Mouse (Mus musculus) testis, adult 2 months (tissue): ENCODE results near the gene Pdap1.

ENCODE experiments used
- CTCF ChIP-seq: fragments of 200-500 bp; IDR thresholded peaks from 2 replicates; pipeline ENCODE4 v1.5.1; 2012; ENCODE audit warnings: low read depth, mild to moderate bottlenecking, inconsistent platforms, low read length, moderate library complexity; ENCODE audit not compliant: control insufficient read depth, insufficient read depth, insufficient replicate concordance
- POLR2A ChIP-seq: fragments of 200-500 bp; IDR thresholded peaks from 2 replicates; pipeline ENCODE4 v1.6.1; 2012; ENCODE audit warnings: low read depth, mild to moderate bottlenecking, inconsistent platforms, low read length, moderate library complexity; ENCODE audit not compliant: control insufficient read depth

DNA sequence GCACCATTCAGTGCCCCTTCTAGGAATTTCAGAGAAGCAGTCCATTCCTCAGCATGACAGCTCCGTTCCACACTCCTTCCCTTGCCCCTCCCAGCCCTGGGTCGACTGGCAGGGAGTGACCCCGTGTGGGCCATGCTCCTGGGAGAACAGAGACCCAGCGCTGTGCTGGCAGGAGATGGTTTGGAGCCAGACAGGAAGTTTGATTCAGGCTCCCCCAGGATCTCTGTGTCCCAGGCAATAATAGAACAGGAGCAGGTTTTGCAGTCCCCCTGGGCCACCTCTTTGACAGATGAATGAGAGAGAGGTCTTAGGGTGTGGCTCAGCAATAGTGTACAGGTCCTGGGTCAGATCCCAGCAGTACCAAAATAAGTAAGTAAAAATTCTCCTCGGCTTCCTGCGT lies 22.0 kb downstream of the Pdap1 start:
- TF ChIP-seq CTCF (no peak), POLR2A (no peak)
